Mouse (Mus musculus): ENCODE measurements around the gene Ppfibp2. TPM values are rescaled to one million over a fixed set of nuclear protein-coding genes. Genes with fewer than 3 reads are reported as not detected.

Ppfibp2 gene
- total RNA-seq, 2 experiments from 2014 or later, result 6.0 TPM

- no peak for DNase-seq (ENCODE audit: extremely low spot score in 1 of 2, low spot score in 1 of 2)
Measured at GRCm38 (mm10) chr7:107694254-107694947, 99.4 kb downstream of the Ppfibp2 start.

GRCm38 (mm10) chr7:107697066-107697465 is 102.1 kb downstream of the Ppfibp2 start:
- no peak for DNase-seq (ENCODE audit: extremely low spot score in 1 of 2, low spot score in 1 of 2)

- no peak for DNase-seq (ENCODE audit: extremely low spot score in 1 of 2, low spot score in 1 of 2)
Measured at GRCm38 (mm10) chr7:107699926-107700325, 104.9 kb downstream of the Ppfibp2 start.

- no peak for DNase-seq (ENCODE audit: extremely low spot score in 1 of 2, low spot score in 1 of 2)
Measured at GRCm38 (mm10) chr7:107700646-107701045, 105.6 kb downstream of the Ppfibp2 start.

GRCm38 (mm10) chr7:107702461-107703380 is 107.7 kb downstream of the Ppfibp2 start:
- DNase-seq (ENCODE audit: extremely low spot score in 1 of 2, low spot score in 1 of 2), result no peak

GRCm38 (mm10) chr7:107705941-107706340 is 110.9 kb downstream of the Ppfibp2 start:
- no peak for DNase-seq (ENCODE audit: extremely low spot score in 1 of 2, low spot score in 1 of 2)

GRCm38 (mm10) chr7:107707650-107708049 is 112.6 kb downstream of the Ppfibp2 start:
- DNase-seq (ENCODE audit: extremely low spot score in 1 of 2, low spot score in 1 of 2), result no peak

GRCm38 (mm10) chr7:107708491-107709112 is 113.6 kb downstream of the Ppfibp2 start:
- peak; percentile 18 to 53 for DNase-seq (ENCODE audit: extremely low spot score in 1 of 2, low spot score in 1 of 2)

GRCm38 (mm10) chr7:107712743-107713142 is 117.7 kb downstream of the Ppfibp2 start:
- no peak for DNase-seq (ENCODE audit: extremely low spot score in 1 of 2, low spot score in 1 of 2)

- DNase-seq (ENCODE audit: extremely low spot score in 1 of 2, low spot score in 1 of 2), result no peak
Measured at GRCm38 (mm10) chr7:107714067-107714466, 119.1 kb downstream of the Ppfibp2 start.

GRCm38 (mm10) chr7:107720771-107721170 is 125.8 kb downstream of the Ppfibp2 start:
- DNase-seq (ENCODE audit: extremely low spot score in 1 of 2, low spot score in 1 of 2), result no peak

GRCm38 (mm10) chr7:107722536-107722935 is 127.5 kb downstream of the Ppfibp2 start:
- no peak for DNase-seq (ENCODE audit: extremely low spot score in 1 of 2, low spot score in 1 of 2)

- no peak for DNase-seq (ENCODE audit: extremely low spot score in 1 of 2, low spot score in 1 of 2)
Measured at GRCm38 (mm10) chr7:107727538-107727937, 132.5 kb downstream of the Ppfibp2 start.

GRCm38 (mm10) chr7:107730587-107730986 is 135.6 kb downstream of the Ppfibp2 start:
- no peak for DNase-seq (ENCODE audit: extremely low spot score in 1 of 2, low spot score in 1 of 2)

GRCm38 (mm10) chr7:107733162-107733561 is 138.2 kb downstream of the Ppfibp2 start:
- no peak for DNase-seq (ENCODE audit: extremely low spot score in 1 of 2, low spot score in 1 of 2)

GRCm38 (mm10) chr7:107738726-107739125 is 143.7 kb downstream of the Ppfibp2 start:
- DNase-seq (ENCODE audit: extremely low spot score in 1 of 2, low spot score in 1 of 2), result peak in 1 of 2 experiments; percentile 38

- DNase-seq (ENCODE audit: extremely low spot score in 1 of 2, low spot score in 1 of 2), result no peak
Measured at GRCm38 (mm10) chr7:107742963-107743465, 148.0 kb downstream of the Ppfibp2 start.

GRCm38 (mm10) chr7:107744454-107744853 is 149.4 kb downstream of the Ppfibp2 start:
- DNase-seq (ENCODE audit: extremely low spot score in 1 of 2, low spot score in 1 of 2), result no peak

- DNase-seq (ENCODE audit: extremely low spot score in 1 of 2, low spot score in 1 of 2), result no peak
Measured at GRCm38 (mm10) chr7:107745111-107745510, 150.1 kb downstream of the Ppfibp2 start.

- no peak for DNase-seq (ENCODE audit: extremely low spot score in 1 of 2, low spot score in 1 of 2)
Measured at GRCm38 (mm10) chr7:107746036-107746435, 151.0 kb downstream of the Ppfibp2 start.

GRCm38 (mm10) chr7:107747476-107747875 is 152.5 kb downstream of the Ppfibp2 start:
- DNase-seq (ENCODE audit: extremely low spot score in 1 of 2, low spot score in 1 of 2), result no peak

Data from layer of hippocampus, postnatal 25 days (tissue).